Mouse (Mus musculus) liver, embryonic 12.5 days (tissue): ENCODE data around the gene Krtap4-7. TPM values are rescaled to one million over a fixed set of nuclear protein-coding genes. Genes with fewer than 3 reads are reported as not detected.
"Not testable (repeated sequence)": the region's sequence is repeated elsewhere in the genome, so short reads cannot be mapped to it uniquely, and the experiment has no call there.

Experiments
- ATAC-seq: fragments of 200-750 bp; cut with Nextera tagmentation; 2 replicates; pipeline ENCODE4 v1.8.0; 2017; ENCODE audit warnings: moderate number of reproducible peaks, mild to moderate bottlenecking, moderate library complexity
- H3K27ac ChIP-seq: fragments of 300-500 bp; sonication (generic); 2 replicates; pipeline ENCODE4 v1.5.1; 2016; ENCODE audit warnings: mild to moderate bottlenecking
- H3K27me3 ChIP-seq: fragments of 300-500 bp; sonication (generic); replicated peaks from 2 replicates; pipeline ENCODE4 v1.6.1; 2016; ENCODE audit warnings: mild to moderate bottlenecking, moderate library complexity
- H3K36me3 ChIP-seq: fragments of 300-500 bp; sonication (generic); 2 replicates; pipeline ENCODE4 v1.6.1; 2016; ENCODE audit warnings: mild to moderate bottlenecking, moderate library complexity
- H3K4me1 ChIP-seq: fragments of 300-500 bp; sonication (generic); 2 replicates; pipeline ENCODE4 v1.6.1; 2016
- H3K4me2 ChIP-seq: fragments of 300-500 bp; sonication (generic); 2 replicates; pipeline ENCODE4 v1.6.1; 2016; ENCODE audit warnings: mild to moderate bottlenecking, moderate library complexity
- H3K4me3 ChIP-seq: fragments of 300-500 bp; sonication (generic); 2 replicates; pipeline ENCODE4 v1.5.1; 2016; ENCODE audit warnings: mild to moderate bottlenecking, moderate library complexity
- H3K9ac ChIP-seq: fragments of 300-500 bp; sonication (generic); 2 replicates; pipeline ENCODE4 v1.6.1; 2016; ENCODE audit warnings: mild to moderate bottlenecking, moderate library complexity
- H3K9me3 ChIP-seq: fragments of 300-500 bp; sonication (generic); replicated peaks from 2 replicates; pipeline ENCODE4 v1.6.1; 2016; ENCODE audit warnings: mild to moderate bottlenecking, moderate library complexity
- WGBS: fragments of 180-500 bp; shearing (Covaris S2); methylation state at CpG from one replicate; pipeline ENCODE4 v1.1.7; 2016; ENCODE audit not compliant: insufficient replicate concordance; 5-methylcytosine and 5-hydroxymethylcytosine counted together
- polyA plus RNA-seq: library from polyadenylated mRNA; unstranded; fragments of >200 nt; fragmentation: Nextera tagmentation; extraction: Ambion mirVana; gene quantifications from 2 replicates; pipeline ENCODE4 v1.2.1, GENCODE M21; 2016

Gene Krtap4-7
- polyA plus RNA-seq, 1 experiment from 2014 or later: not detected

DNA sequence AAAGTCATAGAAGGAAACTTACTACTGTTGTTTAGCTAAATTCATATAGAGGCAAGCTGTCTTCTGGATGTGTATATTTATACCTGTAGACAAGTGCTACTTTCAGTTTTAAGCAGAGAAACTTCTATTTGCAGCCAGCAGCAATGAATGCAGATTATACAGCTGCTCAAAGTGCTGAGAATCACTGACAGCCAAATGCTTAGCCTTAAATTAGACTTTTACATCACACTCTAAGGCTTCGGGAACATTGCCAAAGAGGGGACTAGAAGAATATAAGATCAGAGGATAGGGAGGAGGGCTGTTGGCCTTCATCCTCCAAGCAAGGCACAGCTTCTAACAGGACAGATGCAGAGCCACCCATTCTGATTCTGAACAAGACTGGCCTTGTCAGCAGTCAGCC lies 6.8 kb downstream of the Krtap4-7 start:
- H3K27me3 ChIP-seq: no peaks in the 10 kb centered on the region
- no peaks in the 10 kb centered on the region for H3K4me1 ChIP-seq
- no peak overlapping the region for H3K4me3 ChIP-seq
- no peak for ATAC-seq
- H3K4me2 ChIP-seq: no peak overlapping the region
- H3K9ac ChIP-seq: no peak overlapping the region
- WGBS: 53% methylated on average over 1 of the region's 1 CpGs
- H3K9me3 ChIP-seq: no peaks in the 10 kb centered on the region
- no peaks in the 10 kb centered on the region for H3K36me3 ChIP-seq
- H3K27ac ChIP-seq: no peak overlapping the region

DNA sequence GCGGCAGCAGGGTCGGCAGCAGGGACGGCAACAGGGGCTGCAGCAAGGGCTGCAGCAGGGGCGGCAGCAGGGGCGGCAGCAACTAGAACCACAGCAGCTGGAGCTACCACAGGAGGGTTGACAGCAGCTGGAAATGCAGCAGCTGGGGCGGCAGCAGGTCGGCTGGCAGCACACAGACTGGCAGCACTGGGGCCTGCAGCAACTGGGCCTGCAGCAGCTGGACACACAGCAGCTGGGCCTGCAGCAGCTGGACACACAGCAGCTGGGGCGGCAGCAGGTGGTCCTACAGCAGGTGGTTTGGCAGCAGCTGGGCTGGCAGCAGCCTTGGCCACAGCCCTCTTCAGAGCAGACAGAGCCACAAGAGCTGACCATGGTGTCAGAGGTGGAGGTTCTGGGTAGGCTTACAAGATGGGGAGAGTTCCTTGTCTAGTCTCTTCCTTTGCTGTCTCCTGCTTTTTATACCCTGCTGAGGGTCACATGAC lies 9.2 kb downstream of the Krtap4-7 start, which contains the start of gene Krtap4-2:
Gene Krtap4-2, minus strand, starts transcription at position 432 of the 482 bp plus-strand sequence.
- WGBS: 56% methylated on average over 8 of the region's 8 CpGs
- Histone ChIP-seq H3K27ac (no peak within 1 kb of the TSS), H3K4me1 (no peaks in the 10 kb centered on the region), H3K36me3 (no peaks in the 10 kb centered on the region), H3K9ac (no peak within 1 kb of the TSS), H3K27me3 (no peaks in the 10 kb centered on the region), H3K4me2 (no peak within 1 kb of the TSS), H3K4me3 (no peak within 1 kb of the TSS), H3K9me3 (no peaks in the 10 kb centered on the region)
- ATAC-seq: no peak

GRCm38 (mm10) chr11:99633293-99633692 lies 10.6 kb downstream of the Krtap4-7 start:
- no peaks in the 10 kb centered on the region for H3K27me3 ChIP-seq
- WGBS: 41% methylated on average over 2 of the region's 2 CpGs

GRCm38 (mm10) chr11:99630890-99631289 lies 13.0 kb downstream of the Krtap4-7 start:
- Histone ChIP-seq H3K9me3 (no peaks in the 10 kb centered on the region), H3K27ac (no peak overlapping the region), H3K36me3 (no peaks in the 10 kb centered on the region), H3K9ac (no peak overlapping the region), H3K4me3 (no peak overlapping the region), H3K4me1 (no peaks in the 10 kb centered on the region), H3K4me2 (no peak overlapping the region), H3K27me3 (no peaks in the 10 kb centered on the region)
- WGBS: 50% methylated on average over 3 of the region's 3 CpGs
- no peak for ATAC-seq

More at GRCm38 (mm10) chr11:99633293-99633692, 10.6 kb downstream of the Krtap4-7 start:
- no peak overlapping the region for H3K27ac ChIP-seq
- no peak for ATAC-seq
- no peaks in the 10 kb centered on the region for H3K9me3 ChIP-seq
- no peak overlapping the region for H3K4me3 ChIP-seq
- H3K4me2 ChIP-seq: no peak overlapping the region
- H3K9ac ChIP-seq: no peak overlapping the region
- H3K36me3 ChIP-seq: no peaks in the 10 kb centered on the region
- no peaks in the 10 kb centered on the region for H3K4me1 ChIP-seq

DNA sequence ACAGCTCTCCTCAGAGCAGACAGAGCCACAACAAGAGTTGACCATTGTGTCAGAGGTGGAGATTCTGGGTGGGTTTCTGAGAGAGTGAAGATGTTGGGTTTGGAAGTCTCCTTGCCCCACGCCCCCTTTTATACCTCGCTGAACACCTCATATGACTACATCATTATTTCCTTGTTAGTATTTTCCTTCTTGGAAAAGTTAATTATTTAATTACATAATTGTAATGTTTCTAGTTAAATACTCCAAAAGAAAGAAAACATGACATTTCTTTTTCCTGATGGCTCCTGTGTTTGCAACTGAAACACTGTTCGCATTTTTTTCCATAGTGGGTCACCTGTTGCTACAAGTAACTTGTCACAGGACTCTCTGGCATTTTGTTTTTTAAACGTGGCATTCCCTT lies 15.8 kb downstream of the Krtap4-7 start, which contains the start of gene Krtap4-1:
Gene Krtap4-1, minus strand, starts transcription at position 101 of the 400 bp plus-strand sequence.
- H3K4me1 ChIP-seq: no peaks in the 10 kb centered on the region
- no peaks in the 10 kb centered on the region for H3K9me3 ChIP-seq
- no peak within 1 kb of the TSS for H3K4me2 ChIP-seq
- no peak within 1 kb of the TSS for H3K4me3 ChIP-seq
- no peak for ATAC-seq
- 61% methylated on average over 4 of the region's 4 CpGs for WGBS
- H3K27ac ChIP-seq: no peak within 1 kb of the TSS
- H3K36me3 ChIP-seq: no peaks in the 10 kb centered on the region
- H3K9ac ChIP-seq: no peak within 1 kb of the TSS
- H3K27me3 ChIP-seq: no peaks in the 10 kb centered on the region

DNA sequence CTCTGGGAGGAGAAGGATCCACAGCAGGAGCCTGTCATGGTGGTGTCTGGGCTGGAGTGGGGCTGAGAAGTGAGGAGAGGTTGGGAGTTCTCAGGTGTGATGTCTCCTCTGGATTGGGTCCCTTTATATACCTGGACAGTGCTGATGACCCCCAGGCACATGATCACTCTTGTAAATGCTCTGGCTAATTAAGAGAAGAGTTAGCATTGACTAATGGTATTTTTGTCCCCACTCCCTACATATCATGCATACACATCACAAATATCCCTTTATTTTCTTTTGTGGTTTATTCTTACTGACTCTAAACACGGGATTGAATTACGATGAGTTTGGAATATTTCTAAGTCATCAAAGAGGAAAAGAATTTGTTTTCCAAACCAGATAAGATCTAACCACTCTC lies 23.6 kb downstream of the Krtap4-7 start, which contains the start of gene Gm11562:
Gene Gm11562, minus strand, starts transcription at position 101 of the 400 bp plus-strand sequence.
- no peak within 1 kb of the TSS for H3K4me3 ChIP-seq
- H3K27ac ChIP-seq: no peak within 1 kb of the TSS
- H3K9ac ChIP-seq: no peak within 1 kb of the TSS
- H3K36me3 ChIP-seq: no peaks in the 10 kb centered on the region
- H3K9me3 ChIP-seq: no peaks in the 10 kb centered on the region
- H3K4me1 ChIP-seq: no peaks in the 10 kb centered on the region
- WGBS: 72% methylated on average over 2 of the region's 2 CpGs
- H3K27me3 ChIP-seq: no peaks in the 10 kb centered on the region
- no peak for ATAC-seq
- no peak within 1 kb of the TSS for H3K4me2 ChIP-seq

DNA sequence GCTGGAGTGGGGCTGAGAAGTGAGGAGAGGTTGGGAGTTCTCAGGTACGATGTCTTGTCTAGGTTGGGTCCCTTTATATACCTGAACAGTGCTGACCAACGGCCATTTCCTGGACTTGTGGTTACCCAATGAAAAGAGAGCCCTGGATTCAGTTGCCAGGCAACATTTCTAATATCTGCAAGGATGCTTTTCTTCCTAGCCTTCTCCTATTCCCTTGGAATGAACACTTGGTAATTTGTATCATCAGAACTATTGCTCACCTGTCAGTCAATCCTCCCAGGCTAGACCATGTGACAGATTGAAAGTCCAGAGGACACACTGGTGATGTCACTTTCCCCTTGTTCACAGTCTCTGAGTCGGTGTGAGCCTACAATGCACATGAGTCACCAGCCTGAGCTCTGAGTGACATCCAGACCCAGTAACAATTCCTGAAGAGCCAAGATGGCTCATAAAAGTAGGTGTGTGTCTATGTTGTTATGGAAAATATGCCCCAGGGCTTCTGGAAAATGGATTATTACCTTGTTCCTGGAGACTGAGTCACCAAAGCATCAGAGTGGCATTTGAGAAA lies 29.0 kb downstream of the Krtap4-7 start, which contains the start of gene Krtap2-4:
Gene Krtap2-4, minus strand, starts transcription at position 51 of the 568 bp plus-strand sequence.
- Histone ChIP-seq H3K9ac (no peak within 1 kb of the TSS), H3K27ac (no peak within 1 kb of the TSS), H3K4me3 (no peak within 1 kb of the TSS), H3K27me3 (no peaks in the 10 kb centered on the region), H3K9me3 (no peaks in the 10 kb centered on the region), H3K4me2 (no peak within 1 kb of the TSS), H3K36me3 (no peaks in the 10 kb centered on the region), H3K4me1 (no peaks in the 10 kb centered on the region)
- WGBS: 50% methylated on average over 3 of the region's 3 CpGs
- no peak for ATAC-seq

DNA sequence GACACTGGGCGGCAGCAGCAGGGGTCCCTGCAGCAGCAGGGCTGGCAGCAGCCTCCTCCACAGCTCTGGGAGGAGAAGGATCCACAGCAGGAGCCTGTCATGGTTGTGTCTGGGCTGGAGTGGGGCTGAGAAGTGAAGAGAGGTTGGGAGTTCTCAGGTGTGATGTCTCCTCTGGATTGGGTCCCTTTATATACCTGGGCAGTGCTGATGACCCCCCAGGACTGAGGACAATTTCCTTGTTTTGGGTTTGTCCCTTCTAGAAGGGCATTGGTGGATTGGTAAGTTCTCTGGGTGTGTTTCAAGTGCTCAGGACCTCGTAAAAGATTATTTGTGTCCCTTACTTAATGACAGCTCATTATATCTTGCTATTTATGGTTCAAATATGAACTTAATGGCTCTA lies 33.8 kb downstream of the Krtap4-7 start, which contains the start of gene Gm11937:
Gene Gm11937, minus strand, starts transcription at position 101 of the 400 bp plus-strand sequence.
- H3K4me1 ChIP-seq, H3K27ac ChIP-seq, H3K9me3 ChIP-seq, H3K9ac ChIP-seq, H3K36me3 ChIP-seq, H3K27me3 ChIP-seq, H3K4me3 ChIP-seq, ATAC-seq, H3K4me2 ChIP-seq: not testable (repeated sequence)
- 55% methylated on average over 1 of the region's 2 CpGs for WGBS

- Histone ChIP-seq H3K36me3 (no peaks in the 10 kb centered on the region), H3K9me3 (no peaks in the 10 kb centered on the region), H3K9ac (no peak overlapping the region), H3K4me3 (no peak overlapping the region), H3K27ac (no peak overlapping the region), H3K4me1 (no peaks in the 10 kb centered on the region), H3K4me2 (no peak overlapping the region), H3K27me3 (no peaks in the 10 kb centered on the region)
- no peak for ATAC-seq
- WGBS: 56% methylated on average over 1 of the region's 1 CpGs
These were observed 34.8 kb downstream of the Krtap4-7 start for GRCm38 (mm10) chr11:99609126-99609525.

DNA sequence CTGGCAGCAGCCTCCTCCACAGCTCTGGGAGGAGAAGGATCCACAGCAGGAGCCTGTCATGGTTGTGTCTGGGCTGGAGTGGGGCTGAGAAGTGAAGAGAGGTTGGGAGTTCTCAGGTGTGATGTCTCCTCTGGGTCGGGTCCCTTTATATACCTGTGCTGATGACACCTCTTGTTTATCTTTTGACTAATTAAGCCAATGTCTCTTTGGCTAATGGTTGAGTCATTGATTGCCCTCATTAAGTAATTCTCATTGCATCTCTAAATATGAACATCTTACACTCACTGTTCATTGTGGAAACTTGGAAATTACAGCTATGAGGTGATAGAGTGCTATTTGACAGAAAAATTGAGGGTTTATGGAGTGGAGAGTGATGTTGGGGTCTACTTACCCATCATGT lies 40.7 kb downstream of the Krtap4-7 start, which contains the start of gene Gm11938:
Gene Gm11938, minus strand, starts transcription at position 101 of the 400 bp plus-strand sequence.
- H3K27ac ChIP-seq, ATAC-seq: not testable (repeated sequence)

GRCm38 (mm10) chr11:99597742-99598141 lies 46.1 kb downstream of the Krtap4-7 start, which contains the start of gene Krtap9-3:
TSS of gene Krtap9-3 (minus strand) at chr11:99598105.
- not testable (repeated sequence) for H3K4me3 ChIP-seq, H3K27me3 ChIP-seq, H3K36me3 ChIP-seq, H3K9me3 ChIP-seq, H3K9ac ChIP-seq, H3K4me1 ChIP-seq, H3K27ac ChIP-seq, ATAC-seq, H3K4me2 ChIP-seq
- WGBS: 58% methylated on average over 4 of the region's 6 CpGs

More for the DNA sequence above, 40.7 kb downstream of the Krtap4-7 start, which contains the start of gene Gm11938:
- H3K9me3 ChIP-seq, H3K9ac ChIP-seq, H3K4me1 ChIP-seq, H3K4me2 ChIP-seq, H3K4me3 ChIP-seq, H3K36me3 ChIP-seq, H3K27me3 ChIP-seq: not testable (repeated sequence)
- WGBS: 23% methylated on average over 1 of the region's 1 CpGs
